Mouse (Mus musculus) cerebellum, adult (tissue): ENCODE measurements around the gene Fbrsl1.

Experiments used
- ATAC-seq: cut with Nextera tagmentation; 2 replicates; pipeline ENCODE4 v1.9.2; 2017; ENCODE audit warnings: mild to moderate bottlenecking, moderate library complexity, mixed read lengths; ENCODE audit not compliant: insufficient number of reproducible peaks, low FRiP score, low TSS enrichment

Gene Fbrsl1

GRCm38 (mm10) chr5:110376802-110377433 is 71.4 kb downstream of the Fbrsl1 start:
- 0 out of 2 replicates have a peak, but pooled peaks have one; percentile 24 for ATAC-seq

- 0 out of 2 replicates have a peak, but pooled peaks have one; percentile 31 for ATAC-seq
Observed at GRCm38 (mm10) chr5:110363822-110364545, 84.3 kb downstream of the Fbrsl1 start.

GRCm38 (mm10) chr5:110363179-110363821 is 85.0 kb downstream of the Fbrsl1 start:
- ATAC-seq = peak; percentile 40; the same call in 1 of the 2 replicates

GRCm38 (mm10) chr5:110362813-110363178 is 85.5 kb downstream of the Fbrsl1 start:
- ATAC-seq = no peak

- ATAC-seq = no peak
Observed at GRCm38 (mm10) chr5:110361465-110361864, 86.8 kb downstream of the Fbrsl1 start.

- peak; percentile 40; the same call in 1 of the 2 replicates for ATAC-seq
Observed at GRCm38 (mm10) chr5:110357531-110358179, 90.6 kb downstream of the Fbrsl1 start.

GRCm38 (mm10) chr5:110354716-110355115 is 93.6 kb downstream of the Fbrsl1 start:
- ATAC-seq = no peak

GRCm38 (mm10) chr5:110347006-110347405 is 101.3 kb downstream of the Fbrsl1 start:
- no peak for ATAC-seq

GRCm38 (mm10) chr5:110345553-110345952 is 102.8 kb downstream of the Fbrsl1 start:
- ATAC-seq = no peak

GRCm38 (mm10) chr5:110344524-110344923 is 103.8 kb downstream of the Fbrsl1 start, which contains the start of gene Lrcol1:
TSS of gene Lrcol1 (plus strand) at chr5:110344730.
- ATAC-seq = no peak

- 0 out of 2 replicates have a peak, but pooled peaks have one; percentile 52 for ATAC-seq
Observed at GRCm38 (mm10) chr5:110342648-110343284, 105.5 kb downstream of the Fbrsl1 start, which contains the start of gene P2rx2. TSS of gene P2rx2 (minus strand) at chr5:110343212.

- ATAC-seq = no peak
Observed at GRCm38 (mm10) chr5:110338792-110339191, 109.5 kb downstream of the Fbrsl1 start.

GRCm38 (mm10) chr5:110330508-110330907 is 117.8 kb downstream of the Fbrsl1 start:
- no peak for ATAC-seq

- ATAC-seq = no peak
Observed at GRCm38 (mm10) chr5:110313127-110313526, 135.2 kb downstream of the Fbrsl1 start.
